Mouse (Mus musculus) testis, adult 2 months (tissue): ENCODE data around the gene Rack1. TPM values are rescaled to one million over a fixed set of nuclear protein-coding genes. Genes with fewer than 3 reads are reported as not detected.
A peak's percentile ranks its signal among the peaks of the same experiment; 100 is the strongest.

Experiments
- H3K27ac ChIP-seq: fragments of 200-500 bp; 2 replicates; pipeline ENCODE4 v1.5.1; 2012; ENCODE audit warnings: low read depth, low read length; ENCODE audit not compliant: control insufficient read depth, insufficient read depth
- H3K27me3 ChIP-seq: fragments of 200-500 bp; 2 replicates; pipeline ENCODE4 v1.6.1; 2012; ENCODE audit warnings: mild to moderate bottlenecking, low read length, moderate library complexity; ENCODE audit not compliant: control insufficient read depth, insufficient read depth
- H3K36me3 ChIP-seq: fragments of 200-500 bp; 2 replicates; pipeline ENCODE4 v1.6.1; 2012; ENCODE audit warnings: mild to moderate bottlenecking, low read length; ENCODE audit not compliant: control insufficient read depth, insufficient read depth
- H3K4me1 ChIP-seq: fragments of 200-500 bp; 2 replicates; pipeline ENCODE4 v1.6.1; 2012; ENCODE audit warnings: low read length; ENCODE audit not compliant: control insufficient read depth, insufficient read depth
- H3K4me3 ChIP-seq: fragments of 200-500 bp; 2 replicates; pipeline ENCODE4 v1.5.1; 2012; ENCODE audit warnings: low read depth, mild to moderate bottlenecking, low read length, moderate library complexity, mixed read lengths; ENCODE audit not compliant: control insufficient read depth
- CTCF ChIP-seq: fragments of 200-500 bp; IDR thresholded peaks from 2 replicates; pipeline ENCODE4 v1.5.1; 2012; ENCODE audit warnings: low read depth, mild to moderate bottlenecking, inconsistent platforms, low read length, moderate library complexity; ENCODE audit not compliant: control insufficient read depth, insufficient read depth, insufficient replicate concordance
- POLR2A ChIP-seq: fragments of 200-500 bp; IDR thresholded peaks from 2 replicates; pipeline ENCODE4 v1.6.1; 2012; ENCODE audit warnings: low read depth, mild to moderate bottlenecking, inconsistent platforms, low read length, moderate library complexity; ENCODE audit not compliant: control insufficient read depth
- polyA plus RNA-seq: library from polyadenylated mRNA; depleted of rRNA; stranded (reverse); fragments of >200 nt; gene quantifications from 2 replicates; pipeline ENCODE4 v1.2.3, GENCODE M21; 2012

The Rack1 gene
- polyA plus RNA-seq, 1 experiment: 208 TPM

DNA sequence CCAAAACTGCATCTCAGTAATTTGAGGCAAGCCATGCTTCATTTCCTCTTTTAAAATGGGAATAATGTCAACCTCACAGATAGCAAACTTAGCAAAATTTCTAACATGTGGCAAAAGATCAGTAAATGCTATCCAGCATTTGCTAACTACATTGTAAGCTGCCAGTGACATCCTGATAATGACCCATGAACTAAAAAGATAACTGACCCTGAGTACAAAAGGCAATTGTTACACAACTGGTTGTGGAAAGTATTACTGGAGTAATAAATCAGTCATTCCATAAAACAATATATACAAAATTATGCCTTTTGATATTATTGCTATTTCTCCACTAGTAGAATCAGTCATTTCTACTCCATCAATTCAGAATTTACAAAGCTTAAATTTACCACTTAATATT is 13.7 kb downstream of the Rack1 start:
- no peaks in the 10 kb centered on the region for H3K27me3 ChIP-seq
- TF ChIP-seq POLR2A (no peak), CTCF (no peak)
- peak overlapping the region; percentile 24; the same call in 1 of the 2 replicates for H3K4me3 ChIP-seq
- peaks cover 3% of the 10 kb centered on the region; the same call in 1 of the 2 replicates for H3K36me3 ChIP-seq
- no peak overlapping the region for H3K27ac ChIP-seq
- peaks cover 2% of the 10 kb centered on the region; the same call in 1 of the 2 replicates for H3K4me1 ChIP-seq

DNA sequence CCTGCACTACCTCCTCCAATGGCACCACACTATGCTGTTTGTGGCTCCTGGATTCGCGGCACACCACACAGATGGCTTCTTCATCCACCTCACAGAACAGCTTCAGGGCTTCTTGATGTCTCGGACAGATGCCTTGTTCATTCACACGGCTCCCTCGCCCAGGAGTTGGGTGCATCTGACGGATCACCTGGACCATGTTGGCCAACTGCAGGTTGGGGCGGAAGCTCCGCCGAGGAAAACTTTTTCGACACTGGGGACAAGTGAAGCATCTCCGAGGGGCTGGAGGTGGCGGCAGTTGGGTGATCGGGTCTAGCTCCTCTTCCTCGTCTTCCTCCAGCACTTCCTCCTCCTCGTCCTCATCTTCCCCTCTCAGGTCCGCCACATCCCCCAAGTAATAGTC is 15.7 kb downstream of the Rack1 start:
- Histone ChIP-seq H3K4me3 (peak overlapping the region; percentile 98), H3K4me1 (peaks cover 2% of the 10 kb centered on the region; the same call in 1 of the 2 replicates), H3K27ac (peak overlapping the region; percentile 75), H3K36me3 (peaks cover 1% of the 10 kb centered on the region; the same call in 1 of the 2 replicates), H3K27me3 (no peaks in the 10 kb centered on the region)
- TF ChIP-seq CTCF (no peak), POLR2A (no peak)

DNA sequence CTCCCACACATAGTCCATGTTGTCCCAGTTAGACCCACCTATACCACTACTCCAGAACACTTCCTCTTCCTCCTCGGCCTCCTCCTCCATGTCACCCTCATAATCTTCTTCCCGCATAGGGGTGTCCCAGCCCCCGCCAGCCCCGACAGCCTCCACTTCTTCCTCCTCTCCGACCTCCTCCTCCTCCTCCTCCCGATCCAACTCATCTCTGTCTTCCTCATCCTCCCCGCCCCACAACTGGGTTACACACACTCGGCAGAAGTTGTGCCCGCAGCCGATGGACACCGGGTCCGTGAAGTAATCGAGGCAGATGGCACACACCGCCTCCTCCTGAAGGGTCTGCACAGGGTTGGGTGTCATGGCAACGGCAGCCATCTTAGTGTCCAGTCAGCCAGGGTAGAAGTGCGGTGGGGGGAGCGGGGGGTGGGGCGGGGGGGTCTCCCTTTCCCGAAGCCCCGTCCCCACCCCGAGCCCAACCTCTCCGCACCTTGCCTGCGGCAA is 16.2 kb downstream of the Rack1 start:
- TF ChIP-seq CTCF: no peak
- TF ChIP-seq POLR2A: no peak

DNA sequence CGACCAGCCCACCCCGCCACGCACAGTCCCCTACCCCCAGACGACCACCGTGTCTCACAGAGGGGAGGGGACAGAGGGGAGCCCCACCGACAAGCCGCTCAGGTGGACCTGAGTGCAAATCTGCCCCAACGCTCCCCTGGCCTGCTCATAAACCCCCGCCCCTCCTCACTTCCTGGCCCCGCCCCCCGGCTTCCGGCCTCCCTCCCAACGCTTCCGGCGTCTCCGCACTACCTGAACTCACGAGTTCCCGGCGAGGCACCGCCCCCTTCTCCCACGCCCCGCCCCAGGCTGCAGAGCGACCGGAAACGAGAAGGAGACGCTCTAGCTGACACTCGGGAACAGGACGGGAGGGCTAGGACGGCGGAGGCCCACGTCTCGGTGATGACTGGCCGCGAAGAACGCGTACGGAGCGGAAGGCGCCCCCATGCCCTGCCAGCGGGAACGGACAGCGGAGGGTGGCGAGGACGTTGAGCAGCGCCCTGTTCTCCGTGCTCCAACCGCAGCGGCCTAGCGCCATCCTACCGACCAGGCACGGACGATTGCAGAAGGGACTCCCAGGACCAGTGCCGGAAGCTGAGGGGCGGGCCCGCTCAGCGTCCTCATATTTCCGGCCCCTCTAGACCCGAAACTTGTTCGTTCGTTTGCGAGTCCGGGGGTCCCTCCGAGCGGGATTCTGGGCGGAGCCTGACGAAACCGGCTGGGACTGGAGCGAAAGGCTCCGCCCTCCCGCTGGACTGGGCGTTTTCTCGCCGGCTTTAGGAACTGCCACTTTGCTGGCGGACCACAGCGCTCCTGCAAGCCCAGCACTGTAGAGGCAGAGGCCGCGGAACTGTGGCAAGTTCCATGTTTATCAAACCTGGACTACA is 16.9 kb downstream of the Rack1 start, which contains the start of gene Trim41:
Gene Trim41, minus strand, starts transcription at position 554 of the 866 bp plus-strand sequence.
- peak; percentile 88 for TF ChIP-seq POLR2A
- TF ChIP-seq CTCF: no peak
- peak within 1 kb of the TSS; percentile 98 for H3K4me3 ChIP-seq
- no peaks in the 10 kb centered on the region for H3K27me3 ChIP-seq
- H3K27ac ChIP-seq: peak within 1 kb of the TSS; percentile 89
- H3K4me1 ChIP-seq: peaks cover 2% of the 10 kb centered on the region; the same call in 1 of the 2 replicates
- peaks cover 1% of the 10 kb centered on the region; the same call in 1 of the 2 replicates for H3K36me3 ChIP-seq

More for the DNA sequence above, 16.2 kb downstream of the Rack1 start:
- H3K4me3 ChIP-seq: peak overlapping the region; percentile 98
- H3K27ac ChIP-seq: peak overlapping the region; percentile 75
- H3K4me1 ChIP-seq: peaks cover 2% of the 10 kb centered on the region; the same call in 1 of the 2 replicates
- H3K36me3 ChIP-seq: peaks cover 1% of the 10 kb centered on the region; the same call in 1 of the 2 replicates
- no peaks in the 10 kb centered on the region for H3K27me3 ChIP-seq

DNA sequence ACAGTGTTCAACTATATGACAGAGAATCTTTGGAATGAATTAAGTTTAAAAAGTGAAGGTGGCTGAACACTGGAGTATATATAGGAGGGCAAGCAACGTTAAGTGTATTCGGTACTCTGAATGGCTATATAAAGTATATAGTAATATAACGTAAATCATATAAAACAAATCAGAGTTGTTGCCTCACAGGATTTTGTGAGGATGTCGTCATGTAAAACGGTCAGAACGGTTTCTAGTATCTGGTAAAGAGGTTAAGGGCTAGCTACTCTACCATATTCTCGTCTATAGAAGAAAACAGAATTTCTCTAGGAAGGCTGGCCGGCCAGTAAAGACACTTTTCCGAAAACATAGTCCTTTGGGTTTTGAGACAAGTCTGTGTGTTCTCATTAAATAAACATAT is 17.7 kb downstream of the Rack1 start:
- TF ChIP-seq CTCF (no peak), POLR2A (no peak)

DNA sequence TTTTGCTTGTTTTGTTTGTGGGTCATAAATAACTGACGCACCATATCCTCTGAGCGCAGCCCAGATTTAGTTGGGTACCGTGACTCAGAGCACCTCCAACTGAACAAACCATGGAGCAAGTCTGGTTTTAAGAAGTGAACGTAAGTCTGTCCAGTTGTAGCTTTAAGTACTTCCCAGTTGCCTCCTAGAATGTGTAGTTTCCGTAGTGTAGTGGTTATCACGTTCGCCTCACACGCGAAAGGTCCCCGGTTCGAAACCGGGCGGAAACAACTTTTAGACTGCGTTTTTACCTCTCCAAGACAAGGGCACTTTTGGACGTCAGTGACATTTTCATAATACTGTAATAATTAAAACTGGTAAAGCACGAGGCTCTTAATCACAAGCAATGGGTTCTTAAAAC is 18.2 kb downstream of the Rack1 start:
- H3K27me3 ChIP-seq: no peaks in the 10 kb centered on the region
- peak overlapping the region; percentile 82 for H3K27ac ChIP-seq
- peak overlapping the region; percentile 83 for H3K4me3 ChIP-seq
- peaks cover 1% of the 10 kb centered on the region; the same call in 1 of the 2 replicates for H3K36me3 ChIP-seq
- no peak for TF ChIP-seq POLR2A
- TF ChIP-seq CTCF: no peak
- peaks cover 2% of the 10 kb centered on the region; the same call in 1 of the 2 replicates for H3K4me1 ChIP-seq

More for the DNA sequence above, 17.7 kb downstream of the Rack1 start:
- Histone ChIP-seq H3K4me3 (peak overlapping the region; percentile 98), H3K4me1 (peaks cover 2% of the 10 kb centered on the region; the same call in 1 of the 2 replicates), H3K27me3 (no peaks in the 10 kb centered on the region), H3K36me3 (peaks cover 1% of the 10 kb centered on the region; the same call in 1 of the 2 replicates), H3K27ac (peak overlapping the region; percentile 89)
